Mouse (Mus musculus) hindbrain, postnatal 0 days (tissue): ENCODE data around the gene Tnfsf11. TPM values are rescaled to one million over a fixed set of nuclear protein-coding genes. Genes with fewer than 3 reads are reported as not detected.

Source experiments
- ATAC-seq: fragments of 200-750 bp; cut with Nextera tagmentation; 2 replicates; pipeline ENCODE4 v1.8.0; 2017; ENCODE audit warnings: mild to moderate bottlenecking, moderate TSS enrichment, moderate library complexity
- DNase-seq: peaks from one replicate; pipeline ENCODE4 v3.0.0-alpha.2; 2015; ENCODE audit warnings: low spot score
- H3K27ac ChIP-seq: fragments of 300-500 bp; sonication (generic); 2 replicates; pipeline ENCODE4 v1.5.1; 2014; ENCODE audit warnings: mild to moderate bottlenecking
- H3K27me3 ChIP-seq: fragments of 300-500 bp; sonication (generic); 2 replicates; pipeline ENCODE4 v1.6.1; 2014; ENCODE audit warnings: low read length, mixed read lengths; ENCODE audit not compliant: insufficient read depth
- H3K36me3 ChIP-seq: fragments of 300-500 bp; sonication (generic); 2 replicates; pipeline ENCODE4 v1.6.1; 2014; ENCODE audit warnings: low read length, mixed read lengths; ENCODE audit not compliant: insufficient read depth
- H3K4me1 ChIP-seq: fragments of 300-500 bp; sonication (generic); 2 replicates; pipeline ENCODE4 v1.6.1; 2014; ENCODE audit warnings: antibody characterized with exemption, low read length, mixed read lengths; ENCODE audit not compliant: insufficient read depth
- H3K4me2 ChIP-seq: fragments of 300-500 bp; sonication (generic); 2 replicates; pipeline ENCODE4 v1.6.1; 2014; ENCODE audit warnings: low read depth, mild to moderate bottlenecking, low read length, moderate library complexity, mixed read lengths
- H3K4me3 ChIP-seq: fragments of 300-500 bp; sonication (generic); 2 replicates; pipeline ENCODE4 v1.5.1; 2014; ENCODE audit warnings: low read length
- H3K9ac ChIP-seq: fragments of 300-500 bp; sonication (generic); replicated peaks from 2 replicates; pipeline ENCODE4 v1.6.1; 2014; ENCODE audit warnings: mild to moderate bottlenecking, low read length, moderate library complexity, mixed read lengths
- H3K9me3 ChIP-seq: fragments of 300-500 bp; sonication (generic); 2 replicates; pipeline ENCODE4 v1.6.1; 2016; ENCODE audit warnings: low read length, mixed read lengths
- CTCF ChIP-seq: IDR thresholded peaks from 2 replicates; pipeline ENCODE4 v1.5.1; 2016; ENCODE audit warnings: antibody characterized with exemption, control low read depth, low read depth
- WGBS: fragments of 180-500 bp; shearing (Covaris S2); extraction: QIAGEN DNeasy Blood & Tissue Kit; methylation state at CpG from one replicate; pipeline ENCODE4 v1.1.7; 2014; 5-methylcytosine and 5-hydroxymethylcytosine counted together
- polyA plus RNA-seq: library from polyadenylated mRNA; unstranded; fragments of >200 nt; fragmentation: Nextera tagmentation; extraction: Ambion mirVana; gene quantifications from 2 replicates; pipeline ENCODE4 v1.2.1, GENCODE M21; 2015
- total RNA-seq: library from RNA; depleted of rRNA; stranded (reverse); fragments of >200 nt; gene quantifications from 2 replicates; pipeline ENCODE4 v1.2.3, GENCODE M21; 2014

The Tnfsf11 gene
- total and polyA plus RNA-seq, 2 experiments from 2014 or later = not detected

DNA sequence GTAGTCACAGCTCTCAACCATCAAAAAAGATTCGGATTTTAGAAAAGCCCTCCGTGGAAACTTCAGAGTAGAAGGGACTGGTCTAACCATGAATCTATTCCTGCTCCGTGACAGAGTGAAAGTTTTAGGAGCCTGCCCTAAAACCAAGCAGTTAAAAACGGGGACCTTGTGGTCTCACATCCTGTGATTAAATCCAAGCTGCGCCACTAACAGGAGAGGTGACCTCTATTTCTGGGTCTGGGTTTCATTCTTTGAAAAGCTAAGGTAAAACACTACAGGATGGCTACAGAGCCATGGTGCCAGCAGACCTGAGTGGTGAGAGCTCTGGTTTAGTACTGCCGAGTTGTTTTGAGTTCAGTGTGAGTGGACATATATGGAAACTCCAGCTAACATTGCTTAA lies 12.4 kb upstream of the Tnfsf11 start:
- H3K9ac ChIP-seq = no peak overlapping the region
- TF ChIP-seq CTCF = no peak
- ATAC-seq (no peak), DNase-seq (no peak)
- H3K36me3 ChIP-seq = no peaks in the 10 kb centered on the region
- no peak overlapping the region for H3K27ac ChIP-seq
- H3K4me3 ChIP-seq = no peak overlapping the region
- H3K4me1 ChIP-seq = no peaks in the 10 kb centered on the region
- H3K27me3 ChIP-seq = no peaks in the 10 kb centered on the region
- WGBS = 89% methylated on average over 6 of the region's 6 CpGs
- H3K4me2 ChIP-seq = no peak overlapping the region
- no peaks in the 10 kb centered on the region for H3K9me3 ChIP-seq

- H3K9ac ChIP-seq = no peak overlapping the region
- DNase-seq (no peak), ATAC-seq (no peak)
- H3K27me3 ChIP-seq = no peaks in the 10 kb centered on the region
- no peaks in the 10 kb centered on the region for H3K9me3 ChIP-seq
- no peaks in the 10 kb centered on the region for H3K36me3 ChIP-seq
- no peak overlapping the region for H3K4me2 ChIP-seq
- H3K4me1 ChIP-seq = no peaks in the 10 kb centered on the region
- H3K27ac ChIP-seq = no peak overlapping the region
- 80% methylated on average over 5 of the region's 5 CpGs for WGBS
- no peak overlapping the region for H3K4me3 ChIP-seq
- no peak for TF ChIP-seq CTCF
Measured at GRCm38 (mm10) chr14:78319580-78319979, 11.7 kb upstream of the Tnfsf11 start.

DNA sequence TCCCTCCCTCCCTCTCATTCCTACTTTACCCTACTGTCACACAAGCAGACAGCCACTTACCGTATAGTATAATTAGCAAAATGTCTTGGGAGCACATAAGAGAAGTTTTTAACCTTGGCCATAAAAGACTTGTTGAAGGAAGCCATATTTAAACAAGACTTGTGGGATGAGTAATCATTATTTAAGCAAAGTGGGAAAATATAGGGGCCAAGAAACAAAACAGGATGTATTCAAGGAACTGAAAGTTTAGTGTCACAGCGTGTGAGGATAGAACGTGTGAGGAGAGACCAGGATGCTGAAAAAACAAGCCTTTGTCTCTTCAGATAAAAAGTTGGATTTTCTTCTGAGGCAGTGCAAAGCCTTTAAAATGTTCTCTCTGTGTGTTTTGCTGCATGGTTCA lies 11.2 kb upstream of the Tnfsf11 start:
- 75% methylated on average over 3 of the region's 3 CpGs for WGBS
- Histone ChIP-seq H3K4me2 (no peak overlapping the region), H3K36me3 (no peaks in the 10 kb centered on the region), H3K27me3 (no peaks in the 10 kb centered on the region), H3K4me1 (no peaks in the 10 kb centered on the region), H3K9ac (no peak overlapping the region), H3K4me3 (no peak overlapping the region), H3K9me3 (no peaks in the 10 kb centered on the region), H3K27ac (no peak overlapping the region)
- no peak for DNase-seq
- no peak for TF ChIP-seq CTCF
- ATAC-seq = no peak

DNA sequence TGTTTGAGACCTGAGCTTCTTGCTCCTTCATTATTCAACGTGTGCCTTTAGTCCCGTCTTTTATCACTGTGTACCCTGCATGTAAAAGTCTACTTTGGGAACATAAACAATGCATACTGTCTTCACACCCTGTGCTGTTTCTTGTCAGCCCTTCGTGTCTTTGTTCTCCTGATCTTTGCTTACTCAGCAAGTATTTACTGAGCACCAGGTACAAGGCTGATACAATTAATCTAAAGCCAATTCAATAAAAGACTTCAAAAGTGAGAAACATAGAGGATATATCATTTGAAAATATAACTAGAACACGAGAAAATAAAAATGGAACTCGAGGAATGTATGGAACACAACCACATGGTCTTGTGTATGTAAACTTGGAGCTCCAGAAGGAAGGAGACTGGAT lies 9.8 kb upstream of the Tnfsf11 start:
- WGBS = 83% methylated on average over 5 of the region's 5 CpGs
- Histone ChIP-seq H3K27me3 (no peaks in the 10 kb centered on the region), H3K4me3 (no peak overlapping the region), H3K9me3 (no peaks in the 10 kb centered on the region), H3K36me3 (no peaks in the 10 kb centered on the region), H3K27ac (no peak overlapping the region), H3K9ac (no peak overlapping the region), H3K4me2 (no peak overlapping the region), H3K4me1 (no peaks in the 10 kb centered on the region)
- TF ChIP-seq CTCF = no peak
- DNase-seq (no peak), ATAC-seq (no peak)

DNA sequence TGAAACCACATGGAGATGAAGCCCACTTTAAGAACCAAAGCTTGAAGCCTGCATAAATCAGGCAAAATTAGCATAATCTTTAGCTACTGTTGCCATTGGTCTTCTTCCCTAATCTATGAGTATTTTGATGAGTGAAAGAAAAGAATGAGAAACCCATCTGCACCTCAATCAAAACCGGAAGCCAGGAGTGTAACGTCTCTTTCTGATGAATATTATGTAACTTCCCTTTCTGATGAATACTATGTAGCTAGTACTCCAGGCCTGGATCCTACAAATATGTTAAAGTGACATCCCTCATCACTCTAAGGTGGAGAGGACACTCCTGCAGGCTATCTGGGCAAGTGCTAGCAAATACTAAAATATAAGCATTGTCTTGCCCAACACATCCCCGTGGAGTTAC lies 6.9 kb downstream of the Tnfsf11 start:
- Histone ChIP-seq H3K36me3 (no peaks in the 10 kb centered on the region), H3K9ac (no peak overlapping the region), H3K4me1 (no peaks in the 10 kb centered on the region), H3K27me3 (no peaks in the 10 kb centered on the region), H3K4me3 (no peak overlapping the region), H3K9me3 (no peaks in the 10 kb centered on the region), H3K27ac (no peak overlapping the region), H3K4me2 (no peak overlapping the region)
- DNase-seq (no peak), ATAC-seq (no peak)
- 84% methylated on average over 3 of the region's 3 CpGs for WGBS
- TF ChIP-seq CTCF = no peak

GRCm38 (mm10) chr14:78292687-78293086 lies 15.2 kb downstream of the Tnfsf11 start:
- H3K27me3 ChIP-seq = no peaks in the 10 kb centered on the region
- no peak for ATAC-seq
- peak; percentile 45 for TF ChIP-seq CTCF
- no peak overlapping the region for H3K4me3 ChIP-seq
- DNase-seq = no peak
- no peak overlapping the region for H3K27ac ChIP-seq
- H3K9me3 ChIP-seq = no peaks in the 10 kb centered on the region
- no peak overlapping the region for H3K9ac ChIP-seq
- no peak overlapping the region for H3K4me2 ChIP-seq
- H3K4me1 ChIP-seq = peaks cover 4% of the 10 kb centered on the region; the same call in 1 of the 2 replicates
- 95% methylated on average over 7 of the region's 7 CpGs for WGBS
- no peaks in the 10 kb centered on the region for H3K36me3 ChIP-seq

DNA sequence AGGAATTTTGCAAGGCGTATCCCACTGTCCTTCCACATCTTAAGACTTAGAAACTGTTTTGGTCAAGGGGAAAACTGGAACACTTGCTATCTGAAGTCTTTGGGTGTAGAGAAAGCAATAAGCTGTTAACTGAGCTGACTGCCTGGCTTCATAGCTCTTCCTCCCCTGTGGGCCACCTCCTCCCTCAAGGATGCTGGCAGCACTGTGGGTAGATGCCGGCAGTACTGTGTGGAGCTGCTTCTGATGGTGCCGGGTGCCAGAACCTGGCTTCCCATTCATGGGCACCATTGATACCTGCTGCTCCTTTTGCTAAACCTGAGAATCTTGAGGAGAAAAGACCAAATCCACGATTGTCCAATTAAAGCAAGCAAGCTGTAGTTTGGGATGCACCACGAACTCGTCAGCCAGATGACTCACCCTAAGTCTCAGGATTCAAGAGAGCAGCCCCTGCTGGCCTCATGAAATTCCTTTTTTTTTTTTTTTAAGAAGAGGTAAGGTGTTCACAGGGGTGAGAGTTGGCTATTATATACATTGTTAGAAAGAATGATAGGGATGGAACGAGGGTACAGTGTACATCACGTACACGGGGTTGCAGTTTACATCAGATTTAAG lies 17.8 kb downstream of the Tnfsf11 start:
- Histone ChIP-seq H3K36me3 (no peaks in the 10 kb centered on the region), H3K4me1 (peaks cover 4% of the 10 kb centered on the region; the same call in 1 of the 2 replicates), H3K4me3 (no peak overlapping the region), H3K27ac (no peak overlapping the region), H3K27me3 (no peaks in the 10 kb centered on the region), H3K9me3 (no peaks in the 10 kb centered on the region), H3K9ac (no peak overlapping the region), H3K4me2 (no peak overlapping the region)
- 59% methylated on average over 9 of the region's 9 CpGs for WGBS
- ATAC-seq = no peak
- no peak for TF ChIP-seq CTCF
- DNase-seq = no peak
